Mouse (Mus musculus): ENCODE data around the gene Mctp1. TPM values are rescaled to one million over a fixed set of nuclear protein-coding genes. Genes with fewer than 3 reads are reported as not detected.

Gene Mctp1
- total and polyA plus RNA-seq, 3 experiments = not detected

- TF ChIP-seq POLR2AphosphoS2 (IDR thresholded peaks at IDR 0.05; ENCODE audit: low read length) = no peak
- TF ChIP-seq GABPA (IDR thresholded peaks at IDR 0.05; ENCODE audit: low read depth, low read length) = no peak
- TF ChIP-seq BHLHE40 (IDR thresholded peaks at IDR 0.05; ENCODE audit: borderline replicate concordance, low read depth, low read length) = no peak
- no peak for TF ChIP-seq SMC3 (IDR thresholded peaks at IDR 0.05; ENCODE audit: low read depth, low read length)
- TF ChIP-seq ELF1 (IDR thresholded peaks at IDR 0.05; ENCODE audit: low read depth, low read length) = no peak
- no peak for TF ChIP-seq USF1 (IDR thresholded peaks at IDR 0.05; ENCODE audit: low read depth, low read length)
- no peak for TF ChIP-seq ZMIZ1 (IDR thresholded peaks at IDR 0.05; ENCODE audit: low read depth, low read length)
- TF ChIP-seq MEF2A (IDR thresholded peaks at IDR 0.05; ENCODE audit: extremely low read depth, insufficient replicate concordance, low read depth, low read length, poor library complexity, severe bottlenecking) = no peak
- no peak for TF ChIP-seq MAZ (IDR thresholded peaks at IDR 0.05; ENCODE audit: low read depth, low read length)
- TF ChIP-seq ZKSCAN1 (IDR thresholded peaks at IDR 0.05; ENCODE audit: low read depth, low read length) = no peak
- no peak for TF ChIP-seq POLR2A (IDR thresholded peaks at IDR 0.05; ENCODE audit: control insufficient read depth in 1 of 2, insufficient read depth in 1 of 2, low read depth in 1 of 2, low read length in 2 of 2, poor library complexity in 1 of 2)
- no peak for TF ChIP-seq ETS1 (IDR thresholded peaks at IDR 0.05; ENCODE audit: low read depth, low read length)
- no peak for TF ChIP-seq CHD1 (IDR thresholded peaks at IDR 0.05; ENCODE audit: low read depth, low read length)
- no peak for TF ChIP-seq CTCF (IDR thresholded peaks at IDR 0.05 in 2 of 3, conservative IDR thresholded peaks at IDR 0.05 in 1 of 3; ENCODE audit: control insufficient read depth in 1 of 3, insufficient read depth in 1 of 3, low read depth in 2 of 3, low read length in 3 of 3, poor library complexity in 1 of 3, severe bottlenecking in 1 of 3)
- no peak for TF ChIP-seq MAFK (IDR thresholded peaks at IDR 0.05; ENCODE audit: borderline replicate concordance, low read depth, low read length)
- TF ChIP-seq UBTF (IDR thresholded peaks at IDR 0.05; ENCODE audit: borderline replicate concordance, insufficient read depth, low read depth, low read length) = no peak
- TF ChIP-seq POLR2AphosphoS5 (IDR thresholded peaks at IDR 0.05; ENCODE audit: borderline replicate concordance, low read depth, low read length) = no peak
- TF ChIP-seq TAL1 (IDR thresholded peaks at IDR 0.05; ENCODE audit: low read length) = no peak
- H3K27ac ChIP-seq (ENCODE audit: control insufficient read depth, low read depth, low read length) = no peak overlapping the region
- no peaks in the 10 kb centered on the region for H3K4me1 ChIP-seq (ENCODE audit: control insufficient read depth in 1 of 2, insufficient read depth in 2 of 2, low read length in 2 of 2)
- H3K79me2 ChIP-seq (ENCODE audit: control insufficient read depth, insufficient read depth, low read length, poor library complexity) = no peaks in the 10 kb centered on the region
- no peak overlapping the region for H3K9ac ChIP-seq (ENCODE audit: control insufficient read depth, low read depth, low read length, poor library complexity, severe bottlenecking)
- H3K9me3 ChIP-seq (replicated peaks; ENCODE audit: insufficient read depth, low read length) = no peaks in the 10 kb centered on the region
- H3K36me3 ChIP-seq (ENCODE audit: control insufficient read depth in 1 of 2, insufficient read depth in 2 of 2, low read length in 2 of 2) = peaks cover 0 to 3% of the 10 kb centered on the region in 2 experiments; a peak in 2 of 4 replicates
- no peak overlapping the region for H3K4me3 ChIP-seq (ENCODE audit: control insufficient read depth in 1 of 2, insufficient read depth in 1 of 2, low read depth in 2 of 2, low read length in 2 of 2)
- no peaks in the 10 kb centered on the region for H3K27me3 ChIP-seq (ENCODE audit: control insufficient read depth in 1 of 2, insufficient read depth in 2 of 2, low read length in 2 of 2)
- DNase-seq (ENCODE audit: low read depth, low spot score) = no peak
Measured at GRCm38 (mm10) chr13:77048461-77048860, 664.1 kb downstream of the Mctp1 start.

- no peaks in the 10 kb centered on the region for H3K9me3 ChIP-seq (replicated peaks; ENCODE audit: insufficient read depth, low read length)
- no peaks in the 10 kb centered on the region for H3K79me2 ChIP-seq (ENCODE audit: control insufficient read depth, insufficient read depth, low read length, poor library complexity)
- no peak overlapping the region for H3K4me3 ChIP-seq (ENCODE audit: control insufficient read depth in 1 of 2, insufficient read depth in 1 of 2, low read depth in 2 of 2, low read length in 2 of 2)
- H3K27ac ChIP-seq (ENCODE audit: control insufficient read depth, low read depth, low read length) = no peak overlapping the region
- no peak for DNase-seq (ENCODE audit: low read depth, low spot score)
- TF ChIP-seq E2F4 (IDR thresholded peaks at IDR 0.05; ENCODE audit: borderline replicate concordance, low read depth, low read length) = no peak
- no peak for TF ChIP-seq CTCF (IDR thresholded peaks at IDR 0.05 in 2 of 3, conservative IDR thresholded peaks at IDR 0.05 in 1 of 3; ENCODE audit: control insufficient read depth in 1 of 3, insufficient read depth in 1 of 3, low read depth in 2 of 3, low read length in 3 of 3, poor library complexity in 1 of 3, severe bottlenecking in 1 of 3)
- no peak for TF ChIP-seq GABPA (IDR thresholded peaks at IDR 0.05; ENCODE audit: low read depth, low read length)
- no peak for TF ChIP-seq MXI1 (IDR thresholded peaks at IDR 0.05; ENCODE audit: low read depth, low read length)
- no peak for TF ChIP-seq ELF1 (IDR thresholded peaks at IDR 0.05; ENCODE audit: low read depth, low read length)
- no peak for TF ChIP-seq POLR2A (IDR thresholded peaks at IDR 0.05; ENCODE audit: control insufficient read depth in 1 of 2, insufficient read depth in 1 of 2, low read depth in 1 of 2, low read length in 2 of 2, poor library complexity in 1 of 2)
- no peak for TF ChIP-seq POLR2AphosphoS2 (IDR thresholded peaks at IDR 0.05; ENCODE audit: low read length)
- no peak for TF ChIP-seq MEF2A (IDR thresholded peaks at IDR 0.05; ENCODE audit: extremely low read depth, insufficient replicate concordance, low read depth, low read length, poor library complexity, severe bottlenecking)
- no peak for TF ChIP-seq KAT2A (conservative IDR thresholded peaks at IDR 0.05; ENCODE audit: low read depth, low read length)
- no peak for TF ChIP-seq ETS1 (IDR thresholded peaks at IDR 0.05; ENCODE audit: low read depth, low read length)
- TF ChIP-seq CHD2 (IDR thresholded peaks at IDR 0.05; ENCODE audit: low read length) = no peak
- H3K36me3 ChIP-seq (ENCODE audit: control insufficient read depth in 1 of 2, insufficient read depth in 2 of 2, low read length in 2 of 2) = peaks cover 0 to 3% of the 10 kb centered on the region in 2 experiments; a peak in 2 of 4 replicates
- no peaks in the 10 kb centered on the region for H3K27me3 ChIP-seq (ENCODE audit: control insufficient read depth in 1 of 2, insufficient read depth in 2 of 2, low read length in 2 of 2)
- no peaks in the 10 kb centered on the region for H3K4me1 ChIP-seq (ENCODE audit: control insufficient read depth in 1 of 2, insufficient read depth in 2 of 2, low read length in 2 of 2)
- H3K9ac ChIP-seq (ENCODE audit: control insufficient read depth, low read depth, low read length, poor library complexity, severe bottlenecking) = no peak overlapping the region
Measured at GRCm38 (mm10) chr13:77049736-77050135, 665.4 kb downstream of the Mctp1 start.
